Mouse (Mus musculus) embryonic facial prominence, embryonic 11.5 days (tissue): ENCODE data around the gene Lmbr1l. TPM values are rescaled to one million over a fixed set of nuclear protein-coding genes. Genes with fewer than 3 reads are reported as not detected.
A peak's percentile ranks its signal among the peaks of the same experiment; 100 is the strongest.
"Not testable (repeated sequence)": the region's sequence is repeated elsewhere in the genome, so short reads cannot be mapped to it uniquely, and the experiment has no call there.

Experiments
- ATAC-seq: fragments of 200-750 bp; cut with Nextera tagmentation; replicated peaks from 2 replicates; pipeline ENCODE4 v1.8.0; 2017; ENCODE audit warnings: low read depth; ENCODE audit not compliant: insufficient number of reproducible peaks, low FRiP score, low TSS enrichment
- DNase-seq: peaks from one replicate; pipeline ENCODE4 v3.0.0-alpha.2; 2015; ENCODE audit warnings: low spot score
- H3K27ac ChIP-seq: fragments of 300-500 bp; sonication (generic); replicated peaks from 2 replicates; pipeline ENCODE4 v1.5.1; 2014; ENCODE audit warnings: mild to moderate bottlenecking, low read depth, low read length, control low read depth
- H3K27me3 ChIP-seq: fragments of 300-500 bp; sonication (generic); 2 replicates; pipeline ENCODE4 v1.6.1; 2014; ENCODE audit warnings: mild to moderate bottlenecking, low read length, moderate library complexity, mixed read lengths; ENCODE audit not compliant: control insufficient read depth, insufficient read depth
- H3K36me3 ChIP-seq: fragments of 300-500 bp; sonication (generic); replicated peaks from 2 replicates; pipeline ENCODE4 v1.6.1; 2014; ENCODE audit warnings: low read depth, mild to moderate bottlenecking, low read length, moderate library complexity, mixed read lengths; ENCODE audit not compliant: control insufficient read depth, insufficient read depth
- H3K4me1 ChIP-seq: fragments of 300-500 bp; sonication (generic); 2 replicates; pipeline ENCODE4 v1.6.1; 2014; ENCODE audit warnings: low read length, mixed read lengths; ENCODE audit not compliant: control insufficient read depth, insufficient read depth
- H3K4me2 ChIP-seq: fragments of 300-500 bp; sonication (generic); 2 replicates; pipeline ENCODE4 v1.6.1; 2014; ENCODE audit warnings: low read depth, mild to moderate bottlenecking, control low read depth, low read length, moderate library complexity
- H3K4me3 ChIP-seq: fragments of 300-500 bp; sonication (generic); 2 replicates; pipeline ENCODE4 v1.5.1; 2014; ENCODE audit warnings: low read depth, low read length, control low read depth
- H3K9ac ChIP-seq: fragments of 300-500 bp; sonication (generic); replicated peaks from 2 replicates; pipeline ENCODE4 v1.6.1; 2014; ENCODE audit warnings: mild to moderate bottlenecking, control low read depth, low read length
- H3K9me3 ChIP-seq: fragments of 300-500 bp; sonication (generic); replicated peaks from 2 replicates; pipeline ENCODE4 v1.6.1; 2016; ENCODE audit warnings: mild to moderate bottlenecking, low read length, inconsistent platforms, mixed read lengths; ENCODE audit not compliant: control insufficient read depth
- WGBS: fragments of 180-500 bp; shearing (Covaris S2); extraction: QIAGEN DNeasy Blood & Tissue Kit; methylation state at CpG from one replicate; pipeline ENCODE4 v1.1.7; 2014; 5-methylcytosine and 5-hydroxymethylcytosine counted together
- polyA plus RNA-seq: library from polyadenylated mRNA; unstranded; fragments of >200 nt; fragmentation: Nextera tagmentation; extraction: Ambion mirVana; gene quantifications from 2 replicates; pipeline ENCODE4 v1.2.1, GENCODE M21; 2014

Lmbr1l gene
- polyA plus RNA-seq, 1 experiment from 2014 or later, result 3.9 TPM

GRCm38 (mm10) chr15:98918499-98918895 is 466 bp upstream of the Lmbr1l start:
- DNase-seq, H3K27me3 ChIP-seq, H3K4me1 ChIP-seq, ATAC-seq, H3K27ac ChIP-seq, H3K9me3 ChIP-seq, H3K36me3 ChIP-seq: not testable (repeated sequence)
- peak overlapping the region; percentile 94 for H3K4me3 ChIP-seq
- peak overlapping the region; percentile 60 for H3K4me2 ChIP-seq
- WGBS, result 31% methylated on average over 8 of the region's 8 CpGs
- H3K9ac ChIP-seq, result peak overlapping the region; percentile 33; the same call in 1 of the 2 replicates

DNA sequence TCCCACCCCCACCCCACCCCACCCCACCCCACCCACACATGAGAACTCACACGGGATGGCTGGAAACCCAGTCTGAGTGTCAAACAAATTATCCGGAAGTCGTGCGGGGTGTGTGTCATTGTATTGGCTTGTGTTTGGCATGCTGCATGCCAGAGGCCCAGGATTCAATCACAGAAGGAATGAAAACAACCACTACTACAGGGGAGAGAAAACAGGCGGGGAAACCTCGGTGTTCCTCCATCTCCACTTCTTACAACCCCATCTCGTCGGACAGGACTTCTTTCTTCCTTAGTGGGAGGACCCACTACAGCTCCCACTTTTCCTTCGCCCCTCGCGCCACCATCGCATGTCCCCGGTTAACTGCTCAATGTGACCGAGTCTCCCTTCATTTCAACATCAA is 940 bp downstream of the Lmbr1l start:
- 0% methylated on average over 14 of the region's 14 CpGs for WGBS
- Histone ChIP-seq H3K9ac (peak overlapping the region; percentile 87), H3K4me1 (no peaks in the 10 kb centered on the region), H3K36me3 (peaks cover 3% of the 10 kb centered on the region), H3K27me3 (no peaks in the 10 kb centered on the region), H3K9me3 (no peaks in the 10 kb centered on the region), H3K27ac (peak overlapping the region; percentile 86; the same call in 1 of the 2 replicates), H3K4me2 (peak overlapping the region; percentile 60), H3K4me3 (peak overlapping the region; percentile 94)
- DNase-seq (no peak), ATAC-seq (no peak)

DNA sequence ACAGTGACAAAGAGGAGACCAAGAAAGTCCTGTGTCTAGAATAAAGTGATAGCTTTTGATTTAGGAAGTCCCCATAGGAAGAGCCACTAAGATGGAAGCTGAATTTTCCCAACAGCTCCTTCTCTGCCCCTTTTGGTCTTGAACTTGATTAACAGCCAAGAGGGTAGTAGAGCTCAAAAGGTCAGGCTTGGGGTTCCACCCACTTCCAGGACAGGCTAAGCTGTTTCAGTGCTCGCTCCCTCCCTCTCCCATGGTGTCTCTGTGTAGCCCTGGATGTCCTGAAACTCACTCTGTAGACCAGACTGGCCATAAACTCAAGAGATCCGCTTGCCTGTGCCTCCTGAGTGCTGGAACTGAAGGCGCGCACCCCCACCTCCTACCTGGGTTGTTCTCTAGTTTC is 2.0 kb downstream of the Lmbr1l start:
- Histone ChIP-seq H3K4me3 (no peak overlapping the region), H3K4me1 (no peaks in the 10 kb centered on the region), H3K9ac (no peak overlapping the region), H3K9me3 (no peaks in the 10 kb centered on the region), H3K4me2 (no peak overlapping the region), H3K27ac (no peak overlapping the region), H3K27me3 (no peaks in the 10 kb centered on the region), H3K36me3 (peaks cover 3% of the 10 kb centered on the region)
- WGBS, result 86% methylated on average over 4 of the region's 4 CpGs
- ATAC-seq, result no peak
- DNase-seq, result no peak

DNA sequence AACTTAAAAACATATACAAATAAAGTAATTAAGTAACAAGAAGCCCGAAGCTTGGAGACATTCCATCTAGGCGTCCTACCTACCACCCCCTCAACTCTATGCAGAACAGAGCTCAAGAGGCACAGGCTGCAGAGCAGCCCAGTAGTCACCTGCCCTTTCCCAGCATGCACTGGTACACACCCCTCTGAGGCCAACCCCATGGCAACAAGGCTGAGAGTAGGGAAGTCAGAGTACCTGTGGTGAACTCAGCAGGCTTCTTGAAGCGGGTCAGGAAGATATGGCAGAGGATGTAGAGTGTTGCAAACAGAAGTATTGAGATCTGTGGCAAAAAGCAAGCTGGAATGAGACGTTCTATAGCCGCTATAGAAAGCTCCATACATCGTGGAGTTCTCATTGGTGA is 3.1 kb downstream of the Lmbr1l start:
- Histone ChIP-seq H3K9me3 (no peaks in the 10 kb centered on the region), H3K4me3 (no peak overlapping the region), H3K4me1 (no peaks in the 10 kb centered on the region), H3K36me3 (peaks cover 3% of the 10 kb centered on the region), H3K9ac (no peak overlapping the region), H3K4me2 (no peak overlapping the region), H3K27me3 (no peaks in the 10 kb centered on the region), H3K27ac (no peak overlapping the region)
- 89% methylated on average over 6 of the region's 6 CpGs for WGBS
- no peak for DNase-seq
- ATAC-seq, result no peak

GRCm38 (mm10) chr15:98904692-98905091 is 13.3 kb downstream of the Lmbr1l start:
- no peaks in the 10 kb centered on the region for H3K9me3 ChIP-seq
- H3K27me3 ChIP-seq, result no peaks in the 10 kb centered on the region
- ATAC-seq (no peak), DNase-seq (peak; percentile 81)
- H3K4me1 ChIP-seq, result no peaks in the 10 kb centered on the region
- no peak overlapping the region for H3K4me3 ChIP-seq
- H3K4me2 ChIP-seq, result no peak overlapping the region
- H3K9ac ChIP-seq, result no peak overlapping the region
- 31% methylated on average over 10 of the region's 10 CpGs for WGBS
- H3K27ac ChIP-seq, result no peak overlapping the region
- peaks cover 13% of the 10 kb centered on the region for H3K36me3 ChIP-seq

- DNase-seq (no peak), ATAC-seq (no peak)
- H3K27ac ChIP-seq, result no peak overlapping the region
- no peak overlapping the region for H3K9ac ChIP-seq
- H3K4me3 ChIP-seq, result no peak overlapping the region
- H3K9me3 ChIP-seq, result no peaks in the 10 kb centered on the region
- peaks cover 5% of the 10 kb centered on the region for H3K4me1 ChIP-seq
- peaks cover 15% of the 10 kb centered on the region for H3K27me3 ChIP-seq
- WGBS, result 94% methylated on average over 2 of the region's 2 CpGs
- no peak overlapping the region for H3K4me2 ChIP-seq
- H3K36me3 ChIP-seq, result peaks cover 11% of the 10 kb centered on the region
These were observed 15.4 kb downstream of the Lmbr1l start for GRCm38 (mm10) chr15:98902600-98902999.

GRCm38 (mm10) chr15:98901530-98901929 is 16.5 kb downstream of the Lmbr1l start:
- H3K36me3 ChIP-seq, result peaks cover 4% of the 10 kb centered on the region; the same call in 1 of the 2 replicates
- WGBS, result 76% methylated on average over 1 of the region's 1 CpGs
- DNase-seq (no peak), ATAC-seq (no peak)
- no peak overlapping the region for H3K9ac ChIP-seq
- H3K4me3 ChIP-seq, result no peak overlapping the region
- no peaks in the 10 kb centered on the region for H3K9me3 ChIP-seq
- H3K27me3 ChIP-seq, result peaks cover 24% of the 10 kb centered on the region
- peaks cover 5% of the 10 kb centered on the region for H3K4me1 ChIP-seq
- H3K27ac ChIP-seq, result no peak overlapping the region
- no peak overlapping the region for H3K4me2 ChIP-seq

DNA sequence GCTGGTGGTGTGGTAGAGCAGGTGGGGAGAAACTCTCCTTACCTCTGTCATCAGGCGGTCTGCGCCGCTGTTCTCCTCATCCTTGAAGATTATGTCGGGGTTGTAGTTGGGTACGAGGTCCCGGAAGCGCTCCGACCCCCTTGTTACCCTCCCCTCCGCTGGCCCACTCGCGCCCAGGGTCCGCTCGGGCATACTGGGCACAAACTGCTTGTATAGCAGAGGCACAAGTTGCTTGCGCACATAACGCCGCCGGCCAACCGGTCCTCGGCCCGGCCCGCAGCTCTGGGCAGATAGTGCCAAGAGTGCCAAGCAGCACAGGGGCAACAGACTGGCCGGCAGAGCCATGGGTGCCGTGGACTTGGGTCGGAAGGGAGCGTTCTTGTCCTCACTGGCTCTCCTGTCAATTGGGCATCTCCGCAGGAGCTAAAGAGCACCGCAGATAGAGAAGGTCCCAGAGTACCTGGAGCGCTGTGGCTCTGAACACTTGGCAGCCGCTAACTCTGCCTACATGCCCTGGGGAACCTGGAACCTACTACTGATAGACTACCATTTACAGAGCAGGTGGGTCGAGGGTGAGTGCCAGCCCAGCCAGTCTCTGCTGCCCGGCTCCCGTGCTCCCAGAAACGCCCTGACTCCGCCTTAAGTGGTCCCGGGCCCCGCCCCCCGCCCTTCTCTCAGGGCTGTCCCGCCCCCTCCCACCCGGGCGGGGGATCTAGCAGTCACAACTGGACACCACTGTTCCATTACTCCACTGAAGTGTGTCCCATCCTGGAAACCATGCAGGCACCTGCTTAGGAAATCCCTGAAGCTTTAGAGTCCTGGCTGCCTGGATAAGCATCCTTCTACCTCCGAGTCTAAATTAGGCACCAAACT is 19.9 kb downstream of the Lmbr1l start, which contains the start of gene Dhh:
Dhh (minus strand) TSS at position 613 of the 873 bp plus-strand sequence.
- peaks cover 21% of the 10 kb centered on the region for H3K4me1 ChIP-seq
- ATAC-seq (no peak), DNase-seq (peak; percentile 52)

More for the DNA sequence above, 19.9 kb downstream of the Lmbr1l start, which contains the start of gene Dhh:
- Histone ChIP-seq H3K9me3 (no peaks in the 10 kb centered on the region), H3K27me3 (peaks cover 57% of the 10 kb centered on the region), H3K9ac (no peak within 1 kb of the TSS), H3K4me2 (peak within 1 kb of the TSS; percentile 35), H3K4me3 (peak within 1 kb of the TSS; percentile 3), H3K27ac (no peak within 1 kb of the TSS), H3K36me3 (no peaks in the 10 kb centered on the region)
- WGBS, result under 1% methylated on average over 41 of the region's 41 CpGs
